Mouse (Mus musculus): Measurements from ENCODE around the gene Rad51ap1. TPM values are rescaled to one million over a fixed set of nuclear protein-coding genes. Genes with fewer than 3 reads are reported as not detected.

The Rad51ap1 gene
- 1 to 10 TPM; 1.9 to 4.8 TPM for polyA plus RNA-seq (2012; fragmentation: generic; extraction: Trizol)

DNA sequence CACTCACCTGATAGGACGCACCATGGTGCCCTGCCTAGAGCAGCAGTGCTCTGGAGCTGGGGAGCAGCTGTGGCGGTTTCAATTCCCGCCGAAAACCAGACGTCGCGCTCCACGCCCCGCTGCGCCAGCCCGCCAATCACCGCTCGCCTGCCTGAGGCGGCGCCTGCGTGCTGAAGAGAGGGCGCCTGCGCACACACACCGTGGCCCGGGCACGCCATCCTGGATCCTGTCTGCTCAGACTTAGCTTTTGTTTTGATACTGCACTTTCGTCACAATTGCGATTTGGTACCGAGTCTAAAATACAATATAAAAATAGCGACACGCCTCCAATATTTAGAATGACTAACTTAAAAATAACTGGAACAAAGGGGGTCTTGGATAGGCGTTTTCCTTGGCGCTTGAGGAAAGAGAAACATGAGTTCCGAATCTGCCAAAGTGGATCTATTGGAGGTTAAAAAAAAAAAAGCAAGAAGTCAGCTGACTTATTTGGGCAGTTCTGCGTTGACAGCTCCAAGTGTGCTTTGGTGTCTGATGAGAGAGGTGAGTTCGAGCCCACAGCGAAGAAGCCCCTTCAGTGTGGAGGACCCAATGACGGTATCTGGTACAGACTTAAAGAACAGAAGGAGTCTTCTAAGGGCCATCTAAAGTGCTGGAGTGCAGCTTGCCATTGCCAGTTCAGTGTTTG lies at the start of gene Rad51ap1, which contains the start of gene D6Wsu163e:
TSS of gene Rad51ap1 (minus strand) at position 101 of the 685 bp plus-strand sequence.
TSS of gene D6Wsu163e (plus strand) at position 476 of the 685 bp plus-strand sequence.

DNA sequence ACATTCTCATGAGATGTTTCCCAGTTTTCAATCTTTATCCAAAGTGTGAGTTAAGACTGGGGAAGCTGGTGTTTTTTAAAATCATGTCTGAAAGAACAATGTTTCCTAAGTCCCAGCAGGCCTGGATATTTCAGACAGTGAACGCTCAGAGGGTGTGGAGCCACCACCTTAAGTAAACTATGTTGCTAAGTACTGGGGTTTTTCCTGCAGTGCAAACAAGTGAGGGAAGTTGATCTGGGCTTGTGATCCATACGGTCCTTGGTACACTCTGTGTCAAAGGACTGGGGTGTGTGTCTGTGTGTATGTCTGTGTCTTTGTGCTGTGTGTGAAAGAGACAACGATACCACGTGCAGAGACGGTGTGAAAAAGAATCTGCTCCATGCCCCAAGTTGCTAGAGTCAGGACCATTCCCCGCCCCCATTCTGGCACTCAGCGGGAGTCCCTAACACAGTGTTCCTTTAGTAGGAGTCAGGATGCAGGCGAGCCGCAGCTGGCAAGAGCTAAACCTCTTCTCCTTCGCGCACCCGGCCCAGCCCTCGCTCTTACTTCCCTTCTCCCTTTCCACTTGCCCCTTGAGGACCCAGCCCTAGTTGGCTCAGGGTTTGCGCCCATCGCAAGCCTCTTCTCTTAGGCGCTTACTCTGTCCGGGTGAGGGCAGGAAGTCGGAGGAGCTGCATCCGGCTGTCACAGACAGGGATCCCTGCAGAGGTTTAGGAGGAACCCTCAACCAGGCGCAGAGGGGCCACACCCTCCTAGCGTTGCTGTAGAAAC lies 18.1 kb downstream of the Rad51ap1 start, which contains the start of gene Dyrk4:
TSS of gene Dyrk4 (minus strand) at position 729 of the 771 bp plus-strand sequence.

Other genes with a start within 250 kb of the Rad51ap1 start
- not detected for gene Kcna6, start 198.9 kb downstream of the Rad51ap1 start, polyA plus RNA-seq (2012; fragmentation: generic; extraction: Trizol)
- 100 to 1,000 TPM; 114 to 129 TPM for gene Ndufa9, start 90.5 kb downstream of the Rad51ap1 start, polyA plus RNA-seq (2012; fragmentation: generic; extraction: Trizol)
- gene Akap3, start 86.5 kb downstream of the Rad51ap1 start, polyA plus RNA-seq (2012; fragmentation: generic; extraction: Trizol) = not detected
- gene Dyrk4, start 17.7 kb downstream of the Rad51ap1 start, polyA plus RNA-seq (2012; fragmentation: generic; extraction: Trizol) = under 1 TPM in 1 of 2 experiments, not detected in 1; 0.18 TPM
- gene D6Wsu163e, start 375 bp upstream of the Rad51ap1 start, polyA plus RNA-seq (2012; fragmentation: generic; extraction: Trizol) = 10 to 100 TPM in 1 of 2 experiments, 1 to 10 TPM in 1; 1.7 to 13.1 TPM
- not detected for gene Fgf6, start 76.0 kb upstream of the Rad51ap1 start, polyA plus RNA-seq (2012; fragmentation: generic; extraction: Trizol)
- gene Fgf23, start 133.3 kb upstream of the Rad51ap1 start, polyA plus RNA-seq (2012; fragmentation: generic; extraction: Trizol) = not detected
- gene Tigar, start 170.0 kb upstream of the Rad51ap1 start, polyA plus RNA-seq (2012; fragmentation: generic; extraction: Trizol) = 1 to 10 TPM in 1 of 2 experiments, under 1 TPM in 1; 0.61 to 3.3 TPM
- gene Ccnd2, start 212.6 kb upstream of the Rad51ap1 start, polyA plus RNA-seq (2012; fragmentation: generic; extraction: Trizol) = 10 to 100 TPM in 1 of 2 experiments, 1 to 10 TPM in 1; 9.1 to 24.4 TPM

Measured in C3H10T1/2 (cell line).